Mouse (Mus musculus): ENCODE results near the gene Gng7. TPM values are rescaled to one million over a fixed set of nuclear protein-coding genes. Genes with fewer than 3 reads are reported as not detected.

Gng7 gene
- polyA plus RNA-seq, 1 experiment, result 3.0 TPM

GRCm38 (mm10) chr10:80973722-80974121 lies 41.0 kb downstream of the Gng7 start:
- 71% methylated on average over 1 of the region's 1 CpGs for WGBS
- Histone ChIP-seq H3K4me3 (replicated peaks; ENCODE audit: extremely low read depth, low read depth, low read length) (no peak overlapping the region), H3K4me1 (ENCODE audit: control insufficient read depth, insufficient read depth, low read length) (peaks cover 3% of the 10 kb centered on the region)
- TF ChIP-seq POLR2A (IDR thresholded peaks at IDR 0.05; ENCODE audit: borderline replicate concordance, extremely low read depth, low read depth, low read length) (no peak), CTCF (IDR thresholded peaks at IDR 0.05; ENCODE audit: insufficient read depth, low read length) (no peak)
- no peak for DNase-seq

- DNase-seq, result no peak
- H3K4me1 ChIP-seq (ENCODE audit: control insufficient read depth, insufficient read depth, low read length), result peaks cover 6% of the 10 kb centered on the region
- TF ChIP-seq CTCF (IDR thresholded peaks at IDR 0.05; ENCODE audit: insufficient read depth, low read length), result no peak
- WGBS, result 47% methylated on average over 11 of the region's 11 CpGs
- H3K4me3 ChIP-seq (replicated peaks; ENCODE audit: extremely low read depth, low read depth, low read length), result no peak overlapping the region
Observed at GRCm38 (mm10) chr10:80972071-80972987, 42.4 kb downstream of the Gng7 start.

- TF ChIP-seq POLR2A (IDR thresholded peaks at IDR 0.05; ENCODE audit: borderline replicate concordance, extremely low read depth, low read depth, low read length), result no peak
- no peak for TF ChIP-seq CTCF (IDR thresholded peaks at IDR 0.05; ENCODE audit: insufficient read depth, low read length)
- 69% methylated on average over 15 of the region's 15 CpGs for WGBS
- Histone ChIP-seq H3K4me1 (ENCODE audit: control insufficient read depth, insufficient read depth, low read length) (peaks cover 10% of the 10 kb centered on the region), H3K4me3 (replicated peaks; ENCODE audit: extremely low read depth, low read depth, low read length) (no peak overlapping the region)
- no peak for DNase-seq
Observed at GRCm38 (mm10) chr10:80971533-80971932, 43.2 kb downstream of the Gng7 start.

- no peak for TF ChIP-seq CTCF (IDR thresholded peaks at IDR 0.05; ENCODE audit: insufficient read depth, low read length)
- TF ChIP-seq POLR2A (IDR thresholded peaks at IDR 0.05; ENCODE audit: borderline replicate concordance, extremely low read depth, low read depth, low read length), result no peak
- peaks cover 15% of the 10 kb centered on the region for H3K4me1 ChIP-seq (ENCODE audit: control insufficient read depth, insufficient read depth, low read length)
- H3K4me3 ChIP-seq (replicated peaks; ENCODE audit: extremely low read depth, low read depth, low read length), result no peak overlapping the region
- WGBS, result 78% methylated on average over 8 of the region's 8 CpGs
- no peak for DNase-seq
Observed at GRCm38 (mm10) chr10:80970159-80970558, 44.6 kb downstream of the Gng7 start.

GRCm38 (mm10) chr10:80969298-80969697 lies 45.4 kb downstream of the Gng7 start:
- 82% methylated on average over 3 of the region's 3 CpGs for WGBS
- no peak for DNase-seq

GRCm38 (mm10) chr10:80968106-80968505 lies 46.6 kb downstream of the Gng7 start:
- Histone ChIP-seq H3K4me1 (ENCODE audit: control insufficient read depth, insufficient read depth, low read length) (peaks cover 29% of the 10 kb centered on the region), H3K4me3 (replicated peaks; ENCODE audit: extremely low read depth, low read depth, low read length) (no peak overlapping the region)
- TF ChIP-seq CTCF (IDR thresholded peaks at IDR 0.05; ENCODE audit: insufficient read depth, low read length) (no peak), POLR2A (IDR thresholded peaks at IDR 0.05; ENCODE audit: borderline replicate concordance, extremely low read depth, low read depth, low read length) (no peak)
- 83% methylated on average over 4 of the region's 4 CpGs for WGBS
- DNase-seq, result no peak

More at GRCm38 (mm10) chr10:80969298-80969697, 45.4 kb downstream of the Gng7 start:
- peaks cover 19% of the 10 kb centered on the region for H3K4me1 ChIP-seq (ENCODE audit: control insufficient read depth, insufficient read depth, low read length)
- no peak overlapping the region for H3K4me3 ChIP-seq (replicated peaks; ENCODE audit: extremely low read depth, low read depth, low read length)
- TF ChIP-seq POLR2A (IDR thresholded peaks at IDR 0.05; ENCODE audit: borderline replicate concordance, extremely low read depth, low read depth, low read length) (no peak), CTCF (IDR thresholded peaks at IDR 0.05; ENCODE audit: insufficient read depth, low read length) (no peak)

- no peak overlapping the region for H3K4me3 ChIP-seq (replicated peaks; ENCODE audit: extremely low read depth, low read depth, low read length)
- peaks cover 32% of the 10 kb centered on the region for H3K4me1 ChIP-seq (ENCODE audit: control insufficient read depth, insufficient read depth, low read length)
- DNase-seq, result no peak
- WGBS, result 33% methylated on average over 3 of the region's 3 CpGs
- TF ChIP-seq POLR2A (IDR thresholded peaks at IDR 0.05; ENCODE audit: borderline replicate concordance, extremely low read depth, low read depth, low read length), result no peak
- TF ChIP-seq CTCF (IDR thresholded peaks at IDR 0.05; ENCODE audit: insufficient read depth, low read length), result no peak
Observed at GRCm38 (mm10) chr10:80967101-80967656, 47.6 kb downstream of the Gng7 start.

GRCm38 (mm10) chr10:80966296-80966695 lies 48.4 kb downstream of the Gng7 start:
- Histone ChIP-seq H3K4me1 (ENCODE audit: control insufficient read depth, insufficient read depth, low read length) (peaks cover 36% of the 10 kb centered on the region), H3K4me3 (replicated peaks; ENCODE audit: extremely low read depth, low read depth, low read length) (no peak overlapping the region)
- DNase-seq, result peak; percentile 55
- no peak for TF ChIP-seq CTCF (IDR thresholded peaks at IDR 0.05; ENCODE audit: insufficient read depth, low read length)
- TF ChIP-seq POLR2A (IDR thresholded peaks at IDR 0.05; ENCODE audit: borderline replicate concordance, extremely low read depth, low read depth, low read length), result no peak
- 40% methylated on average over 12 of the region's 12 CpGs for WGBS

- Histone ChIP-seq H3K4me3 (replicated peaks; ENCODE audit: extremely low read depth, low read depth, low read length) (no peak overlapping the region), H3K4me1 (ENCODE audit: control insufficient read depth, insufficient read depth, low read length) (peaks cover 37% of the 10 kb centered on the region)
- 27% methylated on average over 12 of the region's 12 CpGs for WGBS
- peak; percentile 73 for DNase-seq
- TF ChIP-seq CTCF (IDR thresholded peaks at IDR 0.05; ENCODE audit: insufficient read depth, low read length), result no peak
- TF ChIP-seq POLR2A (IDR thresholded peaks at IDR 0.05; ENCODE audit: borderline replicate concordance, extremely low read depth, low read depth, low read length), result no peak
Observed at GRCm38 (mm10) chr10:80963031-80963975, 51.4 kb downstream of the Gng7 start.
